Mouse (Mus musculus) midbrain, embryonic 10.5 days (tissue): ENCODE data around the gene Defb43. TPM values are rescaled to one million over a fixed set of nuclear protein-coding genes. Genes with fewer than 3 reads are reported as not detected.

Experiments
- DNase-seq: peaks from one replicate; pipeline ENCODE4 v3.0.0-alpha.2; 2017; ENCODE audit warnings: low spot score
- H3K27ac ChIP-seq: fragments of 300-500 bp; sonication (generic); replicated peaks from 2 replicates; pipeline ENCODE4 v1.5.1; 2016; ENCODE audit warnings: mild to moderate bottlenecking
- H3K27me3 ChIP-seq: fragments of 300-500 bp; sonication (generic); 2 replicates; pipeline ENCODE4 v1.6.1; 2016; ENCODE audit warnings: low read depth, mild to moderate bottlenecking; ENCODE audit not compliant: poor library complexity, severe bottlenecking
- H3K36me3 ChIP-seq: fragments of 300-500 bp; sonication (generic); 2 replicates; pipeline ENCODE4 v1.6.1; 2016; ENCODE audit warnings: mild to moderate bottlenecking, moderate library complexity
- H3K4me1 ChIP-seq: fragments of 300-500 bp; sonication (generic); 2 replicates; pipeline ENCODE4 v1.6.1; 2016
- H3K4me3 ChIP-seq: fragments of 300-500 bp; sonication (generic); 2 replicates; pipeline ENCODE4 v1.5.1; 2016; ENCODE audit warnings: mild to moderate bottlenecking, moderate library complexity
- H3K9me3 ChIP-seq: fragments of 300-500 bp; sonication (generic); replicated peaks from 2 replicates; pipeline ENCODE4 v1.6.1; 2016; ENCODE audit warnings: mild to moderate bottlenecking
- WGBS: fragments of 180-500 bp; shearing (Covaris S2); methylation state at CpG from one replicate; pipeline ENCODE4 v1.1.7; 2016; 5-methylcytosine and 5-hydroxymethylcytosine counted together
- polyA plus RNA-seq: library from polyadenylated mRNA; unstranded; fragments of >200 nt; fragmentation: Nextera tagmentation; extraction: Ambion mirVana; gene quantifications from 2 replicates; pipeline ENCODE4 v1.2.1, GENCODE M21; 2016

Defb43 gene
- polyA plus RNA-seq, 1 experiment from 2014 or later, result not detected

GRCm38 (mm10) chr14:63014667-63015066, 3.1 kb downstream of the Defb43 start:
- WGBS, result 91% methylated on average over 4 of the region's 4 CpGs
- no peak overlapping the region for H3K27ac ChIP-seq
- no peaks in the 10 kb centered on the region for H3K9me3 ChIP-seq
- no peak for DNase-seq
- H3K36me3 ChIP-seq, result no peaks in the 10 kb centered on the region
- peaks cover 14% of the 10 kb centered on the region for H3K4me1 ChIP-seq
- no peak overlapping the region for H3K4me3 ChIP-seq
- H3K27me3 ChIP-seq, result no peaks in the 10 kb centered on the region

- Histone ChIP-seq H3K27me3 (no peaks in the 10 kb centered on the region), H3K4me1 (peaks cover 15% of the 10 kb centered on the region), H3K36me3 (no peaks in the 10 kb centered on the region), H3K9me3 (no peaks in the 10 kb centered on the region), H3K4me3 (no peak overlapping the region), H3K27ac (no peak overlapping the region)
- no peak for DNase-seq
- WGBS, result 58% methylated on average over 6 of the region's 6 CpGs
Observed at GRCm38 (mm10) chr14:63020524-63021156, 9.1 kb downstream of the Defb43 start.

- Histone ChIP-seq H3K4me3 (no peak within 1 kb of the TSS), H3K27ac (no peak within 1 kb of the TSS), H3K9me3 (no peaks in the 10 kb centered on the region), H3K4me1 (0 out of 2 replicates have a peak, but pooled peaks cover 5% of the 10 kb centered on the region), H3K27me3 (no peaks in the 10 kb centered on the region), H3K36me3 (no peaks in the 10 kb centered on the region)
- no peak for DNase-seq
- WGBS, result 82% methylated on average over 3 of the region's 3 CpGs
Observed at GRCm38 (mm10) chr14:63046691-63047090, 35.1 kb downstream of the Defb43 start, which contains the start of gene Defb42. TSS of gene Defb42 (plus strand) at chr14:63046991.

- no peaks in the 10 kb centered on the region for H3K9me3 ChIP-seq
- no peak for DNase-seq
- H3K36me3 ChIP-seq, result no peaks in the 10 kb centered on the region
- no peaks in the 10 kb centered on the region for H3K27me3 ChIP-seq
- H3K27ac ChIP-seq, result no peak within 1 kb of the TSS
- WGBS, result 71% methylated on average over 11 of the region's 14 CpGs
- peaks cover 9% of the 10 kb centered on the region; the same call in 1 of the 2 replicates for H3K4me1 ChIP-seq
- no peak within 1 kb of the TSS for H3K4me3 ChIP-seq
Observed at GRCm38 (mm10) chr14:63049910-63050370, 38.4 kb downstream of the Defb43 start, which contains the start of gene Defb30. TSS of gene Defb30 (minus strand) at chr14:63049960.

GRCm38 (mm10) chr14:63050769-63051168, 39.2 kb downstream of the Defb43 start:
- DNase-seq, result peak; percentile 65
- Histone ChIP-seq H3K9me3 (no peaks in the 10 kb centered on the region), H3K4me3 (no peak overlapping the region), H3K27ac (no peak overlapping the region), H3K27me3 (no peaks in the 10 kb centered on the region), H3K4me1 (peaks cover 10% of the 10 kb centered on the region; the same call in 1 of the 2 replicates), H3K36me3 (no peaks in the 10 kb centered on the region)
- 39% methylated on average over 5 of the region's 5 CpGs for WGBS

- no peak for DNase-seq
- no peak overlapping the region for H3K27ac ChIP-seq
Observed at GRCm38 (mm10) chr14:63054729-63055128, 43.2 kb downstream of the Defb43 start.

GRCm38 (mm10) chr14:63060361-63060760, 48.8 kb downstream of the Defb43 start:
- Histone ChIP-seq H3K36me3 (no peaks in the 10 kb centered on the region), H3K4me3 (no peak overlapping the region), H3K27ac (no peak overlapping the region), H3K9me3 (no peaks in the 10 kb centered on the region), H3K27me3 (no peaks in the 10 kb centered on the region), H3K4me1 (no peaks in the 10 kb centered on the region)
- WGBS, result 87% methylated on average over 10 of the region's 10 CpGs
- no peak for DNase-seq

More at GRCm38 (mm10) chr14:63054729-63055128, 43.2 kb downstream of the Defb43 start:
- H3K4me1 ChIP-seq, result peaks cover 9% of the 10 kb centered on the region; the same call in 1 of the 2 replicates
- H3K9me3 ChIP-seq, result no peaks in the 10 kb centered on the region
- H3K27me3 ChIP-seq, result no peaks in the 10 kb centered on the region
- 40% methylated on average over 6 of the region's 6 CpGs for WGBS
- no peak overlapping the region for H3K4me3 ChIP-seq
- no peaks in the 10 kb centered on the region for H3K36me3 ChIP-seq

- no peak for DNase-seq
- Histone ChIP-seq H3K27ac (no peak overlapping the region), H3K27me3 (no peaks in the 10 kb centered on the region), H3K36me3 (no peaks in the 10 kb centered on the region), H3K4me1 (no peaks in the 10 kb centered on the region), H3K4me3 (no peak overlapping the region), H3K9me3 (no peaks in the 10 kb centered on the region)
- 91% methylated on average over 2 of the region's 2 CpGs for WGBS
Observed at GRCm38 (mm10) chr14:63062184-63062583, 50.6 kb downstream of the Defb43 start.

- Histone ChIP-seq H3K4me1 (0 out of 2 replicates have a peak, but pooled peaks cover 5% of the 10 kb centered on the region), H3K9me3 (no peaks in the 10 kb centered on the region), H3K27ac (no peak overlapping the region), H3K4me3 (no peak overlapping the region), H3K27me3 (0 out of 2 replicates have a peak, but pooled peaks cover 4% of the 10 kb centered on the region), H3K36me3 (no peaks in the 10 kb centered on the region)
- no peak for DNase-seq
- WGBS, result 80% methylated on average over 5 of the region's 5 CpGs
Observed at GRCm38 (mm10) chr14:63065391-63065790, 53.8 kb downstream of the Defb43 start.

- 0 out of 2 replicates have a peak overlapping the region, but pooled peaks have one; percentile 23 for H3K27ac ChIP-seq
- H3K9me3 ChIP-seq, result no peaks in the 10 kb centered on the region
- no peaks in the 10 kb centered on the region for H3K36me3 ChIP-seq
- H3K27me3 ChIP-seq, result 0 out of 2 replicates have a peak, but pooled peaks cover 4% of the 10 kb centered on the region
- no peak overlapping the region for H3K4me3 ChIP-seq
- WGBS, result 35% methylated on average over 16 of the region's 16 CpGs
- 0 out of 2 replicates have a peak, but pooled peaks cover 5% of the 10 kb centered on the region for H3K4me1 ChIP-seq
- DNase-seq, result peak; percentile 60
Observed at GRCm38 (mm10) chr14:63066630-63067310, 55.2 kb downstream of the Defb43 start.
